Mouse (Mus musculus): ENCODE data around the gene Serpinb1c.

GRCm38 (mm10) chr13:32841349-32841748 lies 56.7 kb downstream of the Serpinb1c start:
- TF ChIP-seq CTCF (IDR thresholded peaks at IDR 0.05; ENCODE audit: extremely low read depth, insufficient read depth, insufficient read length, insufficient replicate concordance): no peak
- TF ChIP-seq POLR2A (IDR thresholded peaks at IDR 0.05; ENCODE audit: low read depth, low read length): no peak
